Mouse (Mus musculus): ENCODE results near the gene 1600002K03Rik. TPM values are rescaled to one million over a fixed set of nuclear protein-coding genes. Genes with fewer than 3 reads are reported as not detected.

1600002K03Rik gene
- total RNA-seq, 2 experiments from 2014 or later, result 4.2 to 5.7 TPM

Other genes with a start within 250 kb of the 1600002K03Rik start
- gene Arid3a, start 245.9 kb upstream of the 1600002K03Rik start, total RNA-seq (2021), result 1 to 10 TPM; 1.0 to 1.1 TPM
- gene Wdr18, start 212.8 kb upstream of the 1600002K03Rik start, total RNA-seq (2021), result 10 to 100 TPM; 33.1 to 33.6 TPM
- under 1 TPM; 0.57 to 0.67 TPM for gene Grin3b, start 202.2 kb upstream of the 1600002K03Rik start, total RNA-seq (2021)
- 100 to 1,000 TPM; 120 TPM for gene Tmem259, start 188.6 kb upstream of the 1600002K03Rik start, total RNA-seq (2021)
- gene Cnn2, start 184.4 kb upstream of the 1600002K03Rik start, total RNA-seq (2021), result 10 to 100 TPM; 28.3 to 32.6 TPM
- gene Abca7, start 176.4 kb upstream of the 1600002K03Rik start, total RNA-seq (2021), result 1 to 10 TPM; 6.5 to 7.6 TPM
- 1 to 10 TPM; 3.1 to 8.7 TPM for gene Arhgap45, start 156.3 kb upstream of the 1600002K03Rik start, total RNA-seq (2021)
- gene Polr2e, start 133.1 kb upstream of the 1600002K03Rik start, total RNA-seq (2021), result 10 to 100 TPM; 92.9 to 97.6 TPM
- 1,000 to 10,000 TPM in 1 of 2 experiments, 100 to 1,000 TPM in 1; 983 to 1,022 TPM for gene Gpx4, start 125.8 kb upstream of the 1600002K03Rik start, total RNA-seq (2021)
- 10 to 100 TPM in 1 of 2 experiments, 1 to 10 TPM in 1; 9.0 to 10.1 TPM for gene Sbno2, start 67.4 kb upstream of the 1600002K03Rik start, total RNA-seq (2021)
- 100 to 1,000 TPM; 127 to 149 TPM for gene Stk11, start 57.1 kb upstream of the 1600002K03Rik start, total RNA-seq (2021)
- 1,000 to 10,000 TPM; 1,096 to 1,108 TPM for gene Atp5d, start 34.3 kb upstream of the 1600002K03Rik start, total RNA-seq (2021)
- gene Cbarp, start 32.1 kb upstream of the 1600002K03Rik start, total RNA-seq (2021), result 1 to 10 TPM; 2.7 to 3.1 TPM
- gene Midn, start 24.7 kb upstream of the 1600002K03Rik start, total RNA-seq (2021), result 100 to 1,000 TPM; 117 to 125 TPM
- gene Cirbp, start 7.0 kb upstream of the 1600002K03Rik start, total RNA-seq (2021), result 10 to 100 TPM; 46.3 to 54.9 TPM
- gene Efna2, start 6.5 kb downstream of the 1600002K03Rik start, total RNA-seq (2021), result 1 to 10 TPM in 1 of 2 experiments, under 1 TPM in 1; 0.98 to 1.3 TPM
- gene Mum1, start 53.5 kb downstream of the 1600002K03Rik start, total RNA-seq (2021), result 10 to 100 TPM; 11.4 to 14.2 TPM
- 1,000 to 10,000 TPM; 1,019 to 1,055 TPM for gene Ndufs7, start 76.2 kb downstream of the 1600002K03Rik start, total RNA-seq (2021)
- 10 to 100 TPM in 1 of 2 experiments, 1 to 10 TPM in 1; 8.9 to 14.8 TPM for gene Gamt, start 88.1 kb downstream of the 1600002K03Rik start, total RNA-seq (2021)
- 10 to 100 TPM; 46.9 to 58.8 TPM for gene Dazap1, start 88.5 kb downstream of the 1600002K03Rik start, total RNA-seq (2021)
- 100 to 1,000 TPM; 745 to 872 TPM for gene Rps15, start 119.5 kb downstream of the 1600002K03Rik start, total RNA-seq (2021)
- 1 to 10 TPM; 2.6 to 2.8 TPM for gene Apc2, start 123.0 kb downstream of the 1600002K03Rik start, total RNA-seq (2021)
- gene 2310011J03Rik, start 147.6 kb downstream of the 1600002K03Rik start, total RNA-seq (2021), result 10 to 100 TPM; 15.8 to 16.6 TPM
- gene Pcsk4, start 156.6 kb downstream of the 1600002K03Rik start, total RNA-seq (2021), result 1 to 10 TPM; 1.3 TPM
- gene Reep6, start 157.0 kb downstream of the 1600002K03Rik start, total RNA-seq (2021), result 1 to 10 TPM; 4.8 to 5.3 TPM
- gene Adamtsl5, start 175.5 kb downstream of the 1600002K03Rik start, total RNA-seq (2021), result 10 to 100 TPM; 75.6 to 80.1 TPM
- 1 to 10 TPM in 1 of 2 experiments, under 1 TPM in 1; 0.69 to 1.2 TPM for gene Plk5, start 183.5 kb downstream of the 1600002K03Rik start, total RNA-seq (2021)
- 1 to 10 TPM; 6.4 to 7.8 TPM for gene Mex3d, start 214.7 kb downstream of the 1600002K03Rik start, total RNA-seq (2021)
- gene Mbd3, start 226.6 kb downstream of the 1600002K03Rik start, total RNA-seq (2021), result 10 to 100 TPM; 93.3 to 97.7 TPM
- 1,000 to 10,000 TPM; 1,809 to 1,881 TPM for gene Uqcr11, start 233.9 kb downstream of the 1600002K03Rik start, total RNA-seq (2021)

All from heart, adult 18-20 months (tissue).